Mouse (Mus musculus): ENCODE measurements at regions not wholly inside any gene's neighbourhood (a gene's known extent, or its start where the extent isn't known, plus 50 kb on each side); places are given as distances from the start of the nearest gene placed in this dataset.

DNA sequence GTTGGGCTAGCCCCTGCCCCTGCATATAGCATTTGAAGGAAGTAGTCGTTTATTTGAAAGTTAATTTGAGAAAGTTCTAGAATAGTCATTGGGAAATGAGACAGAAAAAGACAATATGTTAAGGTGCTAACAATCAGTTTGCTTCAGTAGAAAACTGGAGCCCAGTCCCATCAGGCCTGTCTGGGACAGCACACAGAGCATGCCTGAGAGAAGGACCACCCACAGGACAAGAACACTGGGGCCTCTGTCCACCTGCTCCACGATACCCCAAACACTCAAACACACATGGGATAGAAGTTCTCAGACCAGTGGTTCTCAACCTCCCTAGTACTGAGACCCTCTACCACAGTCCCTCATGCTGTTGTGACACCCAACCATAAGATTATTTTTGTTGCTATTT lies 61.2 kb upstream of the Ctnnb1 start:
- no peak for DNase-seq

- no peak for DNase-seq
Observed at GRCm38 (mm10) chr9:120868330-120868729, 60.7 kb upstream of the Ctnnb1 start.

DNA sequence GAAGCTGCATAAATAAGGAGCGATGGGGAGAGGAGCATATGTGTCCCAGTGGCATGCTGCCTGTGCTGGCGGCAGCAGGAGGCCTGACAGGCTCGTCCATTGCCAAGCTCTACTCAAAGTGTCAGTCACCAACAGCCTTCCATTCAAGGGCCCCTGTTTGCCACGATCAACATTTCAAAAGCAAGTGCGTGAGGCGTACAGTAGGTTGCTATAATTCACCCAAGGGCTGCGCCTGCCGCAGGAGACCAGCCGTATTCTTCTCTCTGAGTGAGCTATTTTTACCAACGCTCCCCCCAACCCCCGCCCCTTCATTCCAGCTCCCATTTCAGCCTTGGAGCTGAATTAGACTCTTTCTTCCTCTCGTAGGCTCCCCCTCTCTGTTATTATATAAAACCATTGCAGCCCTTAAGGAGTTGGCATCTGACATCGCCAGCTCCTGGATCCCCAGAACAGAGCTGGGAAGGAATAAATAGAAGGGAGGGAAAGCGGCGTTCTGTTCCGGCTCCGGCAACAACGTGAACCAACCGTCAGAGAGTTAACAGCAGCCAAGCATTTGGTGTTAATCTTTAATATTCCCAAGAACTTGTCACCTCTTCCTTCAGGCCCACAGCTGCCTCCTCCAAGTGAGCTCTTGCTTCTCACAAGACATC lies 59.5 kb upstream of the Ctnnb1 start:
- no peak for DNase-seq

- DNase-seq: no peak
Observed at GRCm38 (mm10) chr9:120873293-120873692, 55.7 kb upstream of the Ctnnb1 start.

DNA sequence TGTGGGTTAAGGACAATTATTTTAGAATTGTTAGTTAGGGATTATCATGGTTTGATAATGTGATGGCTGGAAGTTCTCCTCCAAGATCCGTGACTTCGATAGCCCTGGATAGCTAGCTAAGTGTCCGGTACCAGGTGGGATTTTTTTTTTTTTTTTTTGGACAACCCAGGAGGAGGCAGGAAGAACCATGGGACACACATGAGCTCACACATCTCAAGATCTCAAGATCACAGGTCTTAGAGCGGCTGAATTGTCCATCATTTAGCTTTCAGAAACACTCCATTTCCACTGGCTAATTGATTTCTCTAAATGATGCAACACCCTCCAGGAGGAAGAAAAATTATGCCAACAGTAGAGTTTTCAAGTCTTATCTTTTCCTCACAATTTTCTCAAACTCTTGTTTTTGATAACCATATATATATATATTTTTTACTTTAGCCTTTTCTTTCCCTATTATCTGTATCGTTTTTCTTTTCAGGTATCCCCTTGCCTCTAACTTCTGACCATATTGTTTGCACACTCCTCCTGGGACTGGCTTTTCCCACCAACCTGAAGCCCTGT lies 54.5 kb upstream of the Ctnnb1 start:
- no peak for DNase-seq

- no peak for DNase-seq
Observed at GRCm38 (mm10) chr9:120877101-120877500, 51.9 kb upstream of the Ctnnb1 start.
